Mouse (Mus musculus): ENCODE measurements around the gene Plin3. TPM values are rescaled to one million over a fixed set of nuclear protein-coding genes. Genes with fewer than 3 reads are reported as not detected.

Gene Plin3
- total RNA-seq, 2 experiments from 2014 or later = 32.8 to 55.8 TPM

DNA sequence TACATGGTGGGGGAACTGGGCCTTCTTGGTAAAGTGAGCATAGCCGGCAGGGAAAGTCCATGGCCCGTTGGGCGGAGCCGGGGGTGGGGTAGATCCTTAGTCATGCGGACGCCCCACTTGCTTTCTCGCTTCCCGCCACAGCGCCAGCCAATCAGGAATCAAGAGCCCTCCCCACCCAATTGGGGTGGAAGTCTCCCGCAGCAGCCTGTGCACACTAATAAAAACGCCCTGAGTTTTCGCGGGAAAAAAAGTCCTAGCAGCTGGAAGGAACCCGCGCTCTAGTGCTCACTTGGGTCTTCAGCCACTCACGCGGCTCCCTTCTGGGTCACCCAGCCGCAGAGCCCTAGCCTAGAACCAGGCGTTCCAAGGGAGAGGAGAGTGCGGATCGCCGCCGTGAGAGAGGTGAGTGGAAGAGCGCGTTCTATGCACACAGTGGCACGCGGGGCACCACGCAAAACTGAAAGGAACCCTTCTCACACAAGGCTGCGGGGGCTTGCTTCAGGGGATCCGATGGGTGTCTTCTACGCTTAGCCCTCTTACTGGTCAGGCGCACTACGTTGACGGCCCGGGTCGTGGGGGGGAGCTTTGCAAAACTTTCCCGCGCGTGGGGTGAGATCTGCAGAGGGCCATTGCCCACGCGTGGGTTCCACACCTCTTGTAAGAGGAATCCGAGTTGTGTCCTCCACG, 10.6 kb upstream of the Plin3 start, which contains the start of gene Uhrf1:
TSS of gene Uhrf1 (plus strand) at position 162 of the 687 bp plus-strand sequence.
- intact Hi-C loops (cut with DNase I; ENCODE audit: low total_unique reads) = no loop called here
- DNase-seq = peak; percentile 84

DNA sequence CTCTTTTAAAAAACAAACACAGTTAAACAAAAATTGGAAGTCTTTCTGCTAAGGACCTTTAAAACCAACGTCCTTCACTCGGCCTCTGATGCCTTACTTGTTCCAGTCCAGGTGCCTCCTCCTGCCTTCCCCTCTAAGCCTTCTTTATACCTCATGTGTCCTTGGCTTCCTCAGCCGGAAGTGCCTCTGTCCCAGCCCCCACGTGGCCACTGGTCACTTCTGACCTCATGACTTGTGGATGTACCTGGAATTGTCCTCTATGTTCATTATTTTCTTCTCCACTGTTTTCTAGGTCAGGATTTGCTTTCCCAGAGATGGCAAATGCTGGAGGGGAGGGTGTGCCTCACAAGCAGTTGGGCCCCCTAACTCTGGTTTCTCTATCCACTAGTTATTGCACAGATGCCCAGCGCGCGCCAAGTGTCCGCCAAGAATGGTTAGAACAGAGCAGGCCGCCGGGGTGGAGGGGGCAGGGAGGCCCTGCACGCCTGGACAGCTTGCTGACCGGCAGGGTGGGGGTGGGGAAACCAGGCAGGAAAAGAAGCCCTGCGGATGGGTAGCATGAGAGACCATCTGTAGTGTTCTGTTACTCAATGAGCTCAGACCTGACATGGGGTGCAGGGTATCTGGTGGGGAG, 9.8 kb upstream of the Plin3 start:
- peak; percentile 35 for DNase-seq
- intact Hi-C loops (cut with DNase I; ENCODE audit: low total_unique reads) = no loop called here

DNA sequence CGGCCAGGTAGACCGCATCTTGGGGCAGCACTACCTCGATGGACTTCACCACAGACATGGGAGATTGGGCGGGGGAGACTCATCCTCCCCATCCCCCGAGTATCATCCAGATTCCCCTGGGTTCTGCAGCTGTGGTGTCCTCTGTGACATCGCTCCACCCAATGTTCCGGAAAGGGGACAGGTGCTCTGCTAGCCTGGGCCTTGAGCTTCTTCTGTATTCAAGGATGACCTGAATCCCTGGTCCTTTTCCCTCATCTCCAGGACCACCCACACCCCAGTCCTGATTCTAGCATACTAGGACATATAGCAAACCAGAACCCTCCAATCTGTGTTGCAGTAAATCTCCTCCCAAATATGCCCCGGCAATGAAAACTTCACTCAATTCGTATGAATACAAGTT, 7.5 kb upstream of the Plin3 start, which contains the start of gene Arrdc5:
TSS of gene Arrdc5 (minus strand) at position 101 of the 400 bp plus-strand sequence.
- intact Hi-C loops (cut with DNase I; ENCODE audit: low total_unique reads) = no loop called here

DNA sequence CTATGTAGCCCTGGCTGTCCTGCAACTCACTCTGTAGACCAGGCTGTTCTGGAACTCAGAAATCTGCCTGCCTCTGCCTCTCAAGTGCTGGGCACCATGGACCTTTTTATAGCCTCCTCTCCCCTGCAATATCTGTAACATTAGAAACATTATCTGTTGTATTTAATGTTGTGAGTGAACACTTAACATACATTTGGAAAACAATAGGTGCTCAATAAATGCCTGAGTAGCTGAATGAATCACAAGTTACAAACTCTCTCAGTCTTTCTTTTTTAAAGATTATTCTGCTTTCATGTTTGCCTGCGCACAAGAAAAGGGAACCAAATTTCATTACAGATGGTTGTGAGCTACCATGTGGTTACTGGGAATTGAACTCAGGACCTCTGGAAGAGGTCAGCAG, 5.6 kb upstream of the Plin3 start:
- intact Hi-C loops (cut with DNase I; ENCODE audit: low total_unique reads) = loop anchor here (5.0 kb wide), 1 partner anchor 44 kb away; no protein-coding TSS in a partner anchor

More for the DNA sequence above, 7.5 kb upstream of the Plin3 start, which contains the start of gene Arrdc5:
- DNase-seq = no peak

DNA sequence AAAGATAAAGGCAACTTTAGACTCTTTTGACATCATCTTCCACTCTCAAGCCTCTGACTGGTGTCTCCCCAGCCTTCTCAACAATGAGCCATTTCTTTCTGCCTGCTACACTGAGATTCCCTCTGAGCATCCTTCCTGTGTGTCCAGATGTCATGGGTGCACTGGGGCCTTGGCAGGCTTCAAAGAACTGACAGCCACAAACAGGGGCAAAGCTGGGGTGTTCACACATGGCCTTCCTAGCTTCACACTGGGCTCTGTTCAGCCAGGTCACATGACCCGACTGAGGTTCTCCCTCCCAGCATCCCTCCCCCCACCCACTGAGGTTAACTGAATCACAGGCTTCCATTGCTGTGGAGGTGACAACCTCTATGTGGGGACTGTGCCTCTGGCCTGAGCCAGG, 3.5 kb upstream of the Plin3 start:
- intact Hi-C loops (cut with DNase I; ENCODE audit: low total_unique reads) = loop anchor here (5.0 kb wide), 1 partner anchor 46 kb away; no protein-coding TSS in a partner anchor
- no peak for DNase-seq

More for the DNA sequence above, 5.6 kb upstream of the Plin3 start:
- no peak for DNase-seq

DNA sequence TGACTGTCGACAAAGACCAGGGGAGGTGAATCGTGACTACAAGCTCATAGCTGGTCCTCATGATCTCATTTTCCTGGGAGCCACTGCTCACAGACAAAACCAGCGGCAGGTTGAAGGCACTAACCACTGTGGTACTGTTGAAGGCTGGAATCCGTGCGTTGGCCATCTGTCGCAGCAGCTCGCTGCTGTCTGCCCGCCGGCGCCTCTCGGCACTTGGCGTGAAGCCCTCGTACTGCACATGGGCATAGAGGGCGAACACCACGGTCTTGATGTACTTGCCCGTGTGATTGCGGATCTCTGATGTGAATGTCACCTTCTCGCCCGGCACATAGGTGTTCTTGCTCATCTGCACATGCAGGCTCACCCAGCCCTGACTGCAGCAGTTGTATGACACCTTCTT, 1.6 kb upstream of the Plin3 start:
- intact Hi-C loops (cut with DNase I; ENCODE audit: low total_unique reads) = no loop called here
- no peak for DNase-seq

DNA sequence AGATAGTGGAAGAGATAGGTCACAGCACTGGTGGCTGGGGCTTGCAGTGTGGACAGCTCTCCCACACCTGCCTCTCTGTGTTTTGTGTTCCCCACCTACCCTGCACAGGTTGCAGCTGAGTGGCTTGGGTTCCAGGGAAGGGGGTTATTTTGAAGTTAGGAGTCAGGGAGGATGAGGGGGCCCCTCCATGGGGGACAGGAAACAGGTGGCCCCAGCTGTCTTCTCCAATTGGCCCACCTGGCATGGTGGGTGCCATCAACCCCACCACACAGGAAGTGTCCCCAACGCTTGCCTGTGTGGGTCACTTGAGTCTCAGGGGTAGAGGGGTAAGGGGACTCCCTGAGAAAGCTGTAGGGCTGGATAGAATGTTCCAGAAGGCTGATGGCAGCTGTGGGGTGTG, 618 bp upstream of the Plin3 start:
- intact Hi-C loops (cut with DNase I; ENCODE audit: low total_unique reads) = no loop called here
- DNase-seq = no peak

DNA sequence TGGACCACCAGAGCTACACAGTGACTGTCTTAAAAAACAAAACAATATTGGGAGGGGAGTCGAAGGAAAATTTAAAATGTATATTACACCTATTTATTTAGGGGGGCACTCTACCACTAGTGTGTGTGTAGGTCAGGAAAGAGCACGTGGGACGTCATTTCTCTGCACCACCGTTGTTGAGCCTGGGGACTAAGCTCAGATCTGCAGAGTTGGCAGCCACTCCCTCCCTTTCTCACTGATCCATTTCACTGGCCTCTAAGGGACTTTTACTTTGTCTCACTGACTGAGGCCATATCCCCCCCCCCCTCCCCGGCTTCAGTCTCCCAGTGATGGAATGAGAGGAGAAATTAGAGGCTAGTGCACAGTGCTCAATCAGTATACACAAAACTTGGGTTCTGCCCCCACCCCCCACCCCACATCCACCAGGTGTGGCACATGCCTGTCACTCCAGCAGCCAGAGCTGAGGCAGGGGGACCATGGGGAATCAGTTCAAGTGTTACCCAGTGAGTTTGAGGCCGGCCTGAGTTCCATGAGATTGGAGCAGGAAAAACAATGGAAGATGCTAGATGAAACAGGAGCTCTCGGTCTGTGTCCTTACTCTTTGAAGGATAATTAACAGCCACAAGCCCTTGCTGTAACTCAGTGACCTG, 722 bp downstream of the Plin3 start:
- intact Hi-C loops (cut with DNase I; ENCODE audit: low total_unique reads) = no loop called here
- no peak for DNase-seq

DNA sequence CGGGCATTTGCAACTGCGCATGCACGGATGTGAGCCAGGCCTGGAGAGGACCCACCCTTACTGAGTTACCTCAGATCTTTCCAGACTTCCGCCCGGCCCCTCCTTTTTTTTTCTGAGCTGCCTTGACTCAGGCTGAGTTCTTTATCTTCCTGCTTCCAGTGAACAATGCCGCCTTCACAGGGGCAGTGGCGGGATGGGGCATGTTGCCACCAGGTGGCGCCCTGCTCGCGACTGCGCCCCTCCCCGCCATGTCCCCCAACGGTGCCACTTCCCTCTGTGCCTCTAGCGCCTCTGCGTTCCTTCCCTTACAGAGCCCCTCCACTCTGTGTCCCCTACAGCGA, 1.5 kb downstream of the Plin3 start:
- intact Hi-C loops (cut with DNase I; ENCODE audit: low total_unique reads) = no loop called here
- DNase-seq = peak; percentile 93

DNA sequence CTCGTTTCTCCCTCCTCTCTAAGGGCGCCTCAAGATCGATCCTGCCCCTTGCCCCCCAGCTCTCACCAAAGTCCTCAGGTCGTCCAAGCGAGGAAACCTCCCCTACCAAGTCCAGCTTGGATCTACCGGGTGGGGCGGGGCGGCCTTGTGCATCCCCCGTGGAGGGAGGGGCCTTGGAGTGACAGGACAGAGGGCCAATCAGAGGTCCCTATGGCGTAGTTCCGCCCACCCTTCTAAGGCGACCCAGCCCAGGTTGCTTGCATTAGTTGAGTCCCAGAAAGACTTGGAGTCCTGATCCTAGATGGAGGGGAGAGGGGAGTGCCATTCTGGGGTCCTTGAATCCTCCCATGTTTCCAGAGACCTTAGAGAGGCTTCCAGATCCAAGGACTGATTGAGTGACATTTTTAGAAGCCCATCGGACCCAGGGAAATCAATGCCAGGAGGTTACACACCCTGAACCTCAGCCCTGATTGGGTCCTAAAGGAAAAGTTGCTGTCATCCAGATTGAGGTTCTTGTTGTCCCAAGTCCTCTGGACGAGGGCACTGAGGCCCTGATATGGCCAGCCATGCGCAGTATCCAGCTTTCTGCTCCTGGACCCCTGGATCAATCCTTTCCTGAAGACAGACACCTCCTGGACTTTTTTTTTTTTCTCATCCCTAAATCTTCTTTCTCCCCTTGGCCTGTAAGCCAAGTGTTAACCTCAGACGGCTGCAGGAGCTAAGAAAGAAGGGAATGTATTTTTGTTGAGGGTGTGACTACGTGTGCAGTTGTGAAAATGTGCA, 2.1 kb downstream of the Plin3 start:
- peak; percentile 96 for DNase-seq
- intact Hi-C loops (cut with DNase I; ENCODE audit: low total_unique reads) = no loop called here

DNA sequence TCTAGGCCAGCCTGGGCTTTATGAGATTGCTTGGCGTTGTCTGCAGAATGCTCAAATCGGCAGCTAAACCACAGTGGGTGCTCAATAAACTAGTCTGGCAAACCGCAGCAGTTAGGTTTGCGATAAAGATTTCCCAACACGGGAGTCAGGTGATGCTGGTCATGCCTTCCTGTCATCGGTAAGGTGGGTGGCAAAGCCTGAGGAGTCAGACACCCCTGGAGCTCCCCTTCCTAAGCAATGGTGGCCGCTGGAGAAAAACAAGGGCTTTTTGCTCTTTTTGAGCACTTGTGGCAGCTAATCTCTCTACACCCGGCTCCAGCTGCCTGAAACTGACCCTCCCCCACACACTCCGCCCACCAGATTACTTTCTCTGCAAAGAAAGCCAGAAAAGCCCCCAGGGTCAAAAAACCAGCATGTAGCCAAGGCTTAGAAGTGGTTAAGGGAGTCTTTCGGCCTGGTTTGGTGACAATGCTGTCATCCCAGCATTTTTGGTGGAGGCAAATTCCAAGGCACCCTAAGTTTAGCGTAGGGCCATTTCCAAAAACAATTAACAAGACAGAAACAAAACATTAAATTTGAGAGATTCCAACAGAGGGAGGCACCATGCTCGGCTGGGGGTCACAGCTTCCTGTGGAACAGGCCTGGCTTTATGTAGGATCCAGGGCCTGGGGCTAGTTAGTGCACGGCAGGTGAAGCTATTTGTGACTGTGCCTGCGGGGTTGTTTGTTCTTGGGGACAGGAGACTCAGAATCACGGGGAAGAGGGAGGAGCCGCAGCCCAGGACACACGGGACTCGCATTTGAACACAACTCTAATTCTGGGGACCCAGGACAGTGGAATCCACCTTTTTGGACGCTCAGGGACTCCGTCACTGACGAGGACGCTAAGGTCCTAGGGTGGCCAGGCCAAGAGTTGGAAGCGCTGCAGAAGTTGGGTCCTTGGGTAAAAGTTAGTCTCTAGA, 3.0 kb downstream of the Plin3 start:
- intact Hi-C loops (cut with DNase I; ENCODE audit: low total_unique reads) = no loop called here
- DNase-seq = peak; percentile 62

DNA sequence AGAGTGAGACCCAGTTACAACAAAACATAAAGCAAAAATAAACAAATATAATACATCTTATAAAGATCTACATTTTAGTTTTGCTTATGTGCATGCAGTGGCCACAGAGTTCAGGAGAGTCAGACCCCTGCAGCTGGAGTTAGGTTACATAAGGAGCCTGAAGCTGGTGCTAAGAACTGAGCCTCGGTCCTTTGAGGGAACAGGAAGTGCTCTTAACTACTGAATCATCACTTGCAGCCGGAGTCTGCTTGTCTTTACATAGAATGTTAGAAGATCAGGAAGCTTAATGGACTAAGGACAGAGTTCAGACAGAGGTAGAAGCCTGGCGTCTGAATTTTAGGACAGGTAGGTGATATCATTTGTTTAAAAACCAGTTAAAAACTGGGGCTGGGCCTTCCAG, 3.8 kb downstream of the Plin3 start:
- no peak for DNase-seq
- intact Hi-C loops (cut with DNase I; ENCODE audit: low total_unique reads) = no loop called here

DNA sequence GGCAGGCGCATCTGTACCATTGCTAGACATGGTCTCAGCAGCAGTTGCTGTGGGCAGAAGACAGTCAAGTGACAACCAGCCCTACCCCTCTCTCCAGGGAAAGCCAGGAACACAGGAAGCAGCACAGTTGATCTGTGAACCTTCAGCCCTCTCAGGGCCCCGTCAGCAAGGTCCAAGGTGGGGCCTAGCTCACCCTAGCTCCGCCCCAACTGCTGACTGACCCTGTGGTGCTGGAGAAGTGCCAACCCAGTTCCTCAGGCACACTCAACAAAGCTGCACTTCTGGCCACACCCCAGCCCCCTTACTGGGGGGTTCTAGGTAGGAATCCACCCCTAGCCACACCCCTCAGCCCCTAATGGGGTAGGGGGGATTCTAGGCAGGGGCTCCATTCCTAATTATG, 4.8 kb downstream of the Plin3 start:
- no peak for DNase-seq

DNA sequence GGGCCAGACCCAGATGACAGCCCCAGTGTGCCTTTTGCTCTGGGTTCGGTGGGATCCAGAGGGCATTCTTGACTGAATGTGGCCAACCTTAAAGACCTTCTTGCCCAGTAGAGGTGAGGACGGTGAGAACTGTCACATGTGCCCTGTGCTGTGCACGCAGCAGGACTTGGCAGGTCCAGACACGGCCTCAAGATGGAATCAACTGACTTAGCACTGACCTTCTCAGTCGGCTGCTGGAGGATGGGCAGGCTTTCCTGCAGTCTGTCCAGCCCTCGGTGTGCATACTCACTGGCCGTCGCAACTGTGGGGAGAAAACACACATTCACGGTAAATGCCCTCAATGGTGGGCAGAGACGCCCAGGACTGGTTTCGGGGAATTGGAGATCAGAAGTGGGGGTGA, 6.7 kb downstream of the Plin3 start:
- DNase-seq = no peak
- intact Hi-C loops (cut with DNase I; ENCODE audit: low total_unique reads) = no loop called here

More for the DNA sequence above, 4.8 kb downstream of the Plin3 start:
- intact Hi-C loops (cut with DNase I; ENCODE audit: low total_unique reads) = no loop called here

DNA sequence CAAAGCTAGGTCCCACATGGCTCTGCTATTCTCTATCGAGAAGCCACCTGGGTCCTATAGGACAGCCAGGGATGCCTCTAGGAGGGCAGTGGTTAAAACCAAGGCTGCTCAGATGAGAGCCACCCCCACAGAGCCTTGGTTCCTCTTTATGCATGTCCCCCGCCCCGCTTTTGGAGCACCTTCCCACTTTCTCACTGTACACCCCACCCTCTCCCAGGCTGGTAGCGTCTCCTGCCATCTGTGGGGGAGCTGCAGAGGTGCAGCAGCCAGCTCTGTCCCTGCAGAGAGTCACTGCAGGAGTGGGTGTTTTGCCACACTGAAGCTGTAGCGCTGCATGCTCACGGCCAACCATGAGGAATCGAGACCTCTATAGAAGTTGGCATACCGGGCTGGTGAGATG, 9.4 kb downstream of the Plin3 start:
- DNase-seq = no peak
- intact Hi-C loops (cut with DNase I; ENCODE audit: low total_unique reads) = no loop called here

DNA sequence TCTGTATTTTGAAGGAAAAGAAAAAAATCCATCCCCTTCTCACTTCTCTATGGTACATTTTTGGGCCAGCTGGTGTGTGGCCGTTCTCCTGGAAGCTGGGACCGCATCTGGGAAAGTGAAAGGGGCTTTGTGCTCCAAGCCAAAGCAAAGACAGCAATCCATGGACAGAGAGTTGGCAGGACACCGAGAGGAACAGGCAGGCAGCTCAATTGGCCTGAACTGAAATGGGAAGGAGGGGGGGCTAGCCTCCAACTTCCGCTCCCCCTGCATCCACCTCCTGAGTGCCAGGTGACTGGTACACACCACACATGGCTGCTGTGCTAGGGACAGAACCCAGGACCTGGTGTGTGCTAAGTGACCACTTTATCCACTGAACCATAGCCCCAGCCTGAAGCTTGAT, 9.9 kb downstream of the Plin3 start:
- no peak for DNase-seq
- intact Hi-C loops (cut with DNase I; ENCODE audit: low total_unique reads) = no loop called here

DNA sequence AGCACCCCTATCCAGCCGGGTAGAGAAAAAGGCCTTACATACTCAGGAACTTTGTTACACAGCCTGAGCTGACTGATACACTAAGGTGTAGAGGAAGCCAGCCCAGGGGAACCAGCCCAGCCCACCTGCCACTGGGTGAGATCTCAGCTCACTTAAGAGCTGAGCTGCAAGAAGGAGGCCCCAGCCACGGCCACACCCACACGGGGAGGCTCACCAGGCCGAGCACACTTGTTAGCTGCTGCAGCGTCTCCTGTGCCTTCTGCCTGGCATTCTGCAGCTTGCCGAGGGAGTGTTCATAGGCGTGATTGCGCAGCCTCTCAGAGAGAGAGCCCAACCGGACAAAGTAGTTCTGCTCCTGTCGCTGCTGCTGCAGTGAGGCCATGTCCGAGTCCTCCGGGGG, 11.5 kb downstream of the Plin3 start:
- intact Hi-C loops (cut with DNase I; ENCODE audit: low total_unique reads) = no loop called here
- DNase-seq = no peak

DNA sequence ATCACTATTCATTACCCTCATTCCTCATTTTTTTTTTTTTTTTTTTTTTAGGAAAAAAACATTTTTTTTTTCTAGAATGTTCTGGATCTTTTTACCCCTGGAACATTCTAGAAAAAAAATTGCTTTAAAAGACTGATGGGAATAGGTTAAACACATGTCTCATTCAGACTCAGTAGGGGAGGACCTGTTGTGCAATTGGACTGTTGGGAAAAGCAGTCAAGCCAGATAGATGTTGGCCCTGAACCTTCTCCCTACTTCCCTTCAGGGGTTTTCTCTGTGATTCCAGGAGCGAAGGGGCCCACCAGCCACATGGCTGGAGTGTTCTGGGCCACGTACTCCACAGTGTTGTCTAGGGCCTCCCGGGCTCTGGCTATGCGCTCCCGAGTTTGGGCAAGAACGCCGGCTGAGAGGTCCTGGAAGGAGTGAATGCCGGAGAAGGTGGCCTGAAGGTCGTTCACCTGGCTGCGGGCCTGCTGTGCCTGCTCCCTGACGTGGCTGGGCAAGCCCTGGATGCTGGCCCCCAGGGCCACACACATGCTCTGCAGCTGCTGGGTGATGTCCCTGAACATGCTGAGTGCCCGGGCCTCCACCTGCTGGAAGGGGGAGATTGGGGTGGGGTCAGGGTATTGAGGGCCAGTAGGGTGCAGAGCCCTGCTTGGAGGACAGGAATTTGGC, 13.1 kb downstream of the Plin3 start:
- intact Hi-C loops (cut with DNase I; ENCODE audit: low total_unique reads) = no loop called here
- peak; percentile 57 for DNase-seq

Measured in gastrocnemius, postnatal 14 days (tissue).